Mouse (Mus musculus) T-cell, adult 2 months (primary cell): ENCODE results near the gene Sbf1.

ENCODE experiments used
- DNase-seq: peaks from one replicate; pipeline ENCODE4 v3.0.0; 2022; ENCODE audit warnings: low spot score

Gene Sbf1

DNA sequence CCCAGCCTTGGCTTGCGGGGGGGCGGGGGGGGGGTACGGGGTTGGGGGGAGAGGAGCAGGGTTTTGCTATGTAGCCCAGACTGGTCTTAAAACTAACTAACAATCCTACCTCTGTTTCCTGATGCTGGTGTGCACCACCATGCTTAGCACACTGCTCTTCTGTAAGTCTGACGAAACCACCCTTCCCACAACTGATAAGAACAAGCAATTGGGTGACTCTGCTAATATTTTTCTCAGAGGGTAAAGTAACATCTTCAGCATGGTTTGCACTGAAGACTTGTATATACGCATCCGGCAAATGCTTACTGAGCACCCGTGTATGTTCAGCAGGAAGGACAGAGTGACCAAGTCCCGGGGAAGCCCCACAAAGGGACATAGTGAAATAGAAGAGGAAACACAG lies 6.2 kb upstream of the Sbf1 start:
- no peak for DNase-seq

DNA sequence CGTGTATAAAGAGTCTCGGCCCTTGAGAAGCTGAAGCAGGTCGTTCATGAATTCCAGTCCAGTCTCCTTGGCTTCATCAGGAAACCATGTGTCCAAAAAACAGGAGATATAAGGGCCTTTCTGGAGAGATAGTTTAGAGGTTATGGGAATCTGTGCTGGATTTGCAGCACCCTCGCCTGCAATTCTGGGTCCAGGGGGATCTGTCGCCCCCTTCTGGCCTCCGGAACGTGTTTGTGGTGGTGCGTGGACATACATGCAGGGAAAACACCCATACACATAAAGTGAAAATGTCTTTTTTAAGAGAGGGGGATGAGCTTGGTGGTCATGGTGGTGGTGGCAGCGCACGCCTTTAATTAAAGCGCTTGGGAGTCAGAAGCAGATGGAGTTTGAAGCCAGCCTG lies 1.0 kb upstream of the Sbf1 start:
- no peak for DNase-seq

DNA sequence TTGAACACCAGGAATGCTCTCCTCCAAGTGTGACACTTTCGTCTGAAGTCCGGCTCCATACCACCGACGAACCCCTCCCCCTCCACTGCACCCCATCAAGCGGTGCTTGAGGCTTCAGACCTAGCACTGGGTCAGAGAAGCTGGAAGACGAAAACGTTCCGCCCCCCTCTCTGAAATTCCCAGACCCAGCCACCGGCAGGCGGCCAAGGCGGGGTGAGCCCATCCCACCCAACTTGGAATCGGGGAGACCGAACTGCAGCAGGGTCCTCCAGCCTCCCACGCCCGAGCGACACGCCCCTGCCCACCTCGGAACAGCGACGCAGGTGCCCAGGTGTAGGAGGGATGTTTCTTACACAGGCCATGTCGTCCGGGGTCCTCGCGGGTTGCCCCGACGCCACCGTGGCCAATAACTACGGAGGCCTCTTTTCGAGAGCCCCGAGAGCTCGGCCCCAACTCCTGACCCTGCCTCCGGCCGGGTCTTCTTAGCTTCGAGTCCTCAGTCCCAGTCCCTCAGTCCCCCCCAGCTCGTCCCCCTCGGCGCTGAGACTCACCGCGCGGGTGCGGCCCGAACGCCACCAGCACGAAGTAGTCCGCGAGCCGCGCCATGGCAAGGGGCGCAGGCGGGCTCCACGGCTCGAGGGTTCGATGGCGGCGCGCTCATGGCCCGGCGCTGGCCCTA lies 461 bp downstream of the Sbf1 start:
- no peak for DNase-seq

DNA sequence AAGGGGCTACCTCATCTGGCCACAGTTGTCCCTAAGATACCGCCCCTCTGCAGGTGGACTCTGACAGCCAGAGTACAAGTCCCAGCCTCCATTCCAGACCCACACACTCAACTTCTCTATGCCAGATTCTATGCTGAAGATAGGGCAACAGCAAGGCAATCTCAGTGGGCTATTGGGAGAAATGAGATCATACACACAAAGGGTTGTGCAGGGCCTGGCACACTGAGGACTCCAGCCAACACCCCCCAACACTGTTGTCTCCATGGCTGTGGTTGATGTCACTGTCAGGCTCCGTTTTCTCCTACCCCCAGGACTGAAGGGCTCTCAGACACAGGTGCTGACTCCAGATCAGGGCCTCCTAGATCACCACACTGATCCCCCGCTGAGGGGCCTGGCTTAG lies 1.0 kb downstream of the Sbf1 start:
- no peak for DNase-seq

DNA sequence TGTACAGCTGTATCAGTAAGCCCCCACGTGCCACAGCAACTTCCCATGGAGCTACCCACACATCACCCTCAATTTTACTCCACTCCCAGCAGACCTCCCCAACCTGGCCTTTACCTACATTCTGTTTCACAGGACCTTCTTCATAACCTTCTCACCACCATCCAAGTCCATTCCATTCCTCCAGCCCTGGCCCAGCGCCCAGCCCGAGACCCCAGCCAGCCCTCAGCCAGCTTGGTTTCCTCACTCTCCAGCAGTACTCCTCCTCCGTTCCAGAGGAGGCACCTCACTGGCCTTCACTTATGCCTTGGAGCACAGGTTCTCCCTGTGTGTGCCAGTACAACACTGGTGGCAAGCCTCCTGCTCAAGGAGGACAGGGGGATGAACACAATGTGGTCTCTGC lies 1.8 kb downstream of the Sbf1 start:
- no peak for DNase-seq

DNA sequence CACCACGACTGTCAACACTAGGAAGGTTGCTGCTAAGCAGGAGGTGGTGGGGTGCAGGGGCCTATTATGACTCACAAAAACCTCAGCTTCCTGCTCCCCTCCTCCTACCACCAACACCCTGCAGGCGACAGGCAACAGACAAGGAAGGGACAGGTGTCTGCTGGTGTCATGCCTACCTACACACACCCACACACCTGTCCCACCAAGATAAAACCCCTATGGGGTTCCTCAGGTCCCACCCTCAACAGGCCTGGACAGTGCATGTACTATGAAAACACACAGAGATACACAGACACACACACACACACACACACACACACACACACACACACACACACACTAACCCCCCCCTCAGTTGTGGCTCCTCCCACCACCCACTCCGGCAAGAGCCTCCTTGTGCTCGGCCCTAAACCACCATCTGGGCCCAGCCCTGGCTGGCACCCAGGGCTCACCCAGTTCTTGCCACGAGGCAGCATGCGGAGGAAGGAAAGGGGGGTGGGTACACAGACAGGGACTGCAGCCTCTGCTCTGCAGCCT lies 5.1 kb downstream of the Sbf1 start:
- peak; percentile 88 for DNase-seq

DNA sequence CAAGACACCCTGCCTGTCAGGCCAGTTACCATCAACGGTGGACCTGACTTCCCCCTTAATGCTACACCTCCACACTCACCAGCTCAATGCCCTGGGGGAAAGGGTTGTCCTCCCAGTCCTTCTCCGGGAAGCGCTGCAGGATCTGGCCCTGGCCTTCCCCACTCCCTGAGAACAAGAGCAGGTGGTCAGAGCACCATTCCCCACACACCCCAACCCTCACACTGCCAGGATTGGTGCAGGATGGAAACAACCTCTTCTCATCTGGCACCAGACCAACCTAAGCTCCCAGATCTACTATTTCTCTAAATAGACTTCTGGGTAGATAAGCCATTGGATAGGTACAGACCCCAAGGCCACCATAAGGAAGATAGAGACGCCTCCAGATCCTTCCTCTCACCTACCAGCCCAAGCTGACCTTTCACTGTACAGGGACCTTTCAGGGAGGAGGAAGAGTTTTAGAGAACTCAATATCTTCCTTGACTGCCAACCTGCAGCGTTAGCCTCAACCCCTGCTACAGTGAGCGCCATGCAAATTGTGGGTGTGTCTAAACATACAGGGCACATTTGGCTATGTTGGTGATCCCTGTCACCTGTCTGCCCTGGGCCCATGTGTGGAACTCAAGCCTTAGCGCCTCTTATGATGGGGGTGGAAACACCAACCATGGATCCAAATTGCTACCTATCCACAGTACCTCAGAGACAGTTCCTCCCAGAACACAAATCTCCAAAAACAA lies 6.5 kb downstream of the Sbf1 start:
- DNase-seq: no peak

DNA sequence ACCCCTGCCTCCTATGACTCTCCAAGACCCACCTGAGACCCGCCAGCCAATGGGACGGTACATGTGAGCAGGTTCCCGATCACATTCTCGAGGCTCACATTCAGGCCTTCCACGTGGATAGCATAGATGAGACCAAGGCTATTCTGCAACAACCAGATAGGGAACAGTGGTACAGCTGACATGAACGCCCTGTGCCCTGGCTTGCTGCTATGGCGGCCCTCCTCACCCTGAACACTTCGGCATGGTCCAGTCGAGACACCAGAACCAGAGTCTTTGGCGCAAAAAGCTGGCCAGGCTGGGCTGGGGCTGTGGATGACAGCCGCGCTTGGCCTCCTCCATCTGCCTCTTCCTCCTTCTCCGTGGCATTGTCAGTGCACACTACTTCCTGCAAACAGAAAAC lies 7.7 kb downstream of the Sbf1 start:
- DNase-seq: no peak

DNA sequence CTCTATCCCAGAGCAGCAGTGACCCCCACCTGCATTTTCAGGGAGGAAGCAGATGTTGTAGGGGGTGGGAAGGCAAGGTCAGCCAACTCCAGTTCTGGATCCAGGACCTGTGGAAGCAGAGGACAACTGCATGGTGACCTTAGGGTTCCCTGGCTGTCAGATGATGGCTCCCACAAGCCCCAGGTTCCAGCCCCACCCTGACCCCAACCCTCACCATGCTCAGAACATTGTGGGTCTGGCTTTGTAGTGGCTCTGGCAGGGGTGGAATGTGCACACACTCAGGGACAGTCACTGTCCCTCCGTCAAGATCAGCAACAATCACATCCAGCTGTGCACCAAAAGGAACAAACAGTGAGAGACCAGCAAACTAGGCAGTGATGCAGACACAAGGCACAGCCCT lies 9.1 kb downstream of the Sbf1 start:
- DNase-seq: no peak

DNA sequence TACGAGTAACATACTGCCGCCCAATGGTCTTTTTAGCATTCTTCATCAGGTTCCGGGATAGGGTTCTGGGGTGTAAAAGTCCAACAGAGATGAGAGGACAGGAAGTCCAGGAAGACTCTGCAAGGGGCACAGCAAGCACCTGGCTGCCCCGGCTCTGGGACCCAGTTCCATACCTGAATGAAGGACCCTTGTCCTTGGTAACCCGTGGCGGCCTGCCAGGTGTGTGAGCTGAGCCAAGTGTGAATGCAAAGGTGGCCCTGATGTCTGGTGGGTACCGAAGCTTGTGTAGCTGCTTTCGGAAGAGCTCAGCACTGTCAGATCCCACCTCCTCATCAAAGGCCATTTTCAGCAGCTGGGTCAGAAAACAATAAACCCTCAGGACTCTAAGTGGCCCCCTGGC lies 14.5 kb downstream of the Sbf1 start:
- no peak for DNase-seq

DNA sequence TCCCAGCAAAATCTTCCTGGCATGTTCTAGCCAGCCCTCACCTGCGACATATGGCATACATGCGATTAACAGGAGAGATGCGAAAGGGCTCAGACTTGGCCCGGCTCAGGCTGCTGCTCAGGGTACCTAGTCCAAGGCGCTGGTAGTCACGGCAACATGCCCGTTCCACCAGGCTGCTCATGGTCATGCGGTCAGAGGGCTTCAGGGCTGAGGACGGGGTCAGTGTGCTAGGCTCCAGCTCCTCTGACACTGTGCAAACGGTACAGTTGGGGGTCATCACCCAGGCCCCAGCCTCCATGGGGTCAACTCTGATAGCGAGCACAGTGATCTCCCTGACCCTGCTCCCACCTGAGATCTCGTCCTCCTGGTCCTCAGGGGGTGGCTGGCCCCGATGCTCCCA lies 14.9 kb downstream of the Sbf1 start:
- no peak for DNase-seq

DNA sequence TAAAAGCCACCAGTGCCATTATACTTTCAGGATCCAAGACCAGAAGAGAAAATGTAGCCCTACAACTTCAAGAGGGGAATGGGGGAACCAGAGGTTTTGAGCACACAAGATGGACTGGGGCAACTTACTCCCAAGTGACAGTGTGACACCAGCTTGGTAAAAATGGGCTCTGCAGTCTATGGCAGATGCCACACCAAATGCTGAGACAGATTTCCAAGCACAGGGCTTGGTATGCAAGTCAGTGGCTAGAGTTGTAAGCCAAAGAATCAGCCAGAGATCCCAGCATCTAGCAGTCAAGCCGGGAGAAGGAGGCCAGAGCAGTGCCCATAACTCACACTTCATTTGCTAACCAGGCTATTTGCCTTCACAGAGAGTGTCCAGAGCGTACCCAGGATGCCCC lies 17.4 kb downstream of the Sbf1 start:
- no peak for DNase-seq

DNA sequence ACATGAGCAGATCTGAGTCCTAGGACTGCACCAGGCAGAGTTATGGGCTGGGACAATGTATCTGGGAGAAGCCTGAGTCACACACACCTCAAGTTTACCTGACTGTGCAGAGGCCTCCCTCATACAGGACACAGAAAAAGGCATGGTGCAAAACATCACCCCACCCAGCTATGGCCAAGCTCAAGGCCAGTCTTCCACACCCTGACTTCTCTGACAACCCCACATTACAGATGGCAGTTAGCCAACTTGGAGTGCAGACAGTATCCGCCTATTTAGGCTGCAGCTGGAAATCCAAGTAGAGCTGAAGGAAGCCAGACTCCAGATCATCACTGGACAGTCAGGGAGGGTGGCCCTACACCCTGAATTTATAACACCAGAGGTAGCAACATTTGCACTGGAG lies 18.6 kb downstream of the Sbf1 start:
- DNase-seq: no peak

DNA sequence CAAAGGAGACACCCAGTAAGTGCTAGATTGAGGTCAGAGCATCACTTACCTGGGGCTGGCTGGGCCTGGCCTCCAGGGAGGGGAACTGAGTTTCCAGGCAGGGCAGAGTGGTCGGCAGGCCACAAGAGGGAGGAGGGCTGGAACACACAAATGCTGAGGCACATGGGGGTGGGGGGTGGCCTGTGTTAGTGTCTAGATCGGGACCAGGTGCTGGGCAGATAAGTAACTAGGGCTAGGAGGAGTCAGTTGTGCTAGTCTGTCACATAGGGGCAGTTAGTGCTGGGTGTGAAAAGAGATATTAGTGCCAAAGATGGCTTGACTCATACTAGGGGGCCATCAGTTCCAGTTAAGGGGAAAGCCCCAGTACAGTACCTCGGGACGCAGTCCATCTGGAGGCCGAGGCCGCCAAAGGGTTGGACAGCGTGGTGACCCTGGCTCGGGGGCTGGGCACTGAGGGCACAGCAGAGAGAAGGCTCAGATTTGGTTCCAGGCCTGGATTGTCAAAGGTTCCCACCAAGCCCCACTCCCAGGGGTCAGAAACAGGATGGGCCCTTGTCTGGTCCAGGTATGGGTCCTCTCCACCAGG lies 19.4 kb downstream of the Sbf1 start:
- DNase-seq: no peak

DNA sequence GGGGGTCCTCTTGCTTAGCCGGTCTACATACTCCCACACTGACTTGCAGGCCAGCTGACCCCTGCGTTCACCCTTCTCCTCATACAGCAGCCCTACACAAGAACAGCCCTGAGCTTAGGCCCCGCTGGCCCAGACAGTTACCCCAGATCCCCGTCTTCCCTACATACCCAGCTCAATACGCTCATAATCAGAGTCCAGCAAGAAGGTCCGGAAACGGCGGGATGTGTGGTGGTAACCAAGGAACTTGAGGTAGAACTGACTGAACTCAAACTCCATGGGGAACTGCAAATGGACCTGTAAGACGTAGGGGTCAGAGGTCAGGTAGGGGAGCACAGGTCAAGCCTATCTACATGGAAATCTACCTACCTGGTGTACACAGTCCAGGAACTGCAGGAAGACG lies 21.3 kb downstream of the Sbf1 start:
- DNase-seq: no peak

DNA sequence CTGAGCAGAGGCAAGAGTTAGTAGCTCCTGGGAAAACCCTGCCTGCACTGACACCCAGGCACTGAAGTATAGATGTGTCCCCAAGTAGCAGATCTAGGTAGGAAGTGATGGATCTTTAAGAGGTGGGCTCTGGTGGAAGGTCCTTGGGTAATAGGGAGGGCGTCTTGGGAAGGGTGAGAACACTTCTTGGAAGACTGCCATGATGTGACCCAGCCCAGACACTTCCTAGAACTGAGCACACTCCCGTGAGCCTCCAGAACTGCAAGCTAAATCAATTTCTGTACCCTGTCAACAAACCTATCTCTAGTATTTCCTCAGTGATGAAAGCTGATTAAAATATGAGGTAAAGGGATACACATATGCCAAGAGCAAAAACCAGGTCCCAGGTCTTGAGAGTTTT lies 22.3 kb downstream of the Sbf1 start:
- no peak for DNase-seq

DNA sequence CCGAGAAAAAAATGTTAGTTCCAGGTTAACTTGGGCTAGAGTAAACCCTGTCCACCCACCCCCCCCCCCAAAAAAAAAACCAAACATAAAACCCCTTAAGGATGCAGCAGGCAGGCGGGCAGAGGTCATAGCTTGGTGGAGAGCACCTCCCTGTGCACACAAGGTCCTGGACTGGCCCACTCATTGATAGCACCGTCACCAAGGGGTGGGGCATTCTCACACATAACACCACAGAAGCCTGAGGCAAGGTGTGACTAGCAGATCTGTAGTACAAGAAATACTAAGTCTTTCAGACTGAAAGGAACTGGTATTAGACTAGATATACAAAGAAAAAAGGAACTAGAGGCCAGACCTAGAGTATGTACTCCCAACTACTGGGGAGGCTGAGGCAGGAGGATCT lies 23.6 kb downstream of the Sbf1 start:
- no peak for DNase-seq

DNA sequence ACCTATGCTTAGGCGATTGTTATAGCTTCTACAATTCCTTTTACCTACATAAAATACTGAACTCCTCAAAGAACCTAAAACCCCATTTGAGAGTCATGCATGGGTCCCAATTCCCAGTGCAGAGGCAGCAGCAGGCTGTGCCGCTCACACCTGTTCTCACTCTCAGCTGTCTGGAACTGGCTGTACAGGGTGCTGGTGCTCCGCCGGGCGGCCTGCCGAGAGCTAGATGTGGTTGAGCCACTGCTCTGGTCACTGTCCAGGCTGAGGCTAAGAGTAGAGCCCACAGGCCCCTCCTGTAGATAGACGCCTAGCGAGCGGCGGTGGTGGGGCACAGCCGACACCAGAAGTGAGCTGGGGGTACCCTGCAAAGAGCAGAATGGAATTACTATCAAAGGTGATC lies 25.7 kb downstream of the Sbf1 start:
- DNase-seq: no peak

DNA sequence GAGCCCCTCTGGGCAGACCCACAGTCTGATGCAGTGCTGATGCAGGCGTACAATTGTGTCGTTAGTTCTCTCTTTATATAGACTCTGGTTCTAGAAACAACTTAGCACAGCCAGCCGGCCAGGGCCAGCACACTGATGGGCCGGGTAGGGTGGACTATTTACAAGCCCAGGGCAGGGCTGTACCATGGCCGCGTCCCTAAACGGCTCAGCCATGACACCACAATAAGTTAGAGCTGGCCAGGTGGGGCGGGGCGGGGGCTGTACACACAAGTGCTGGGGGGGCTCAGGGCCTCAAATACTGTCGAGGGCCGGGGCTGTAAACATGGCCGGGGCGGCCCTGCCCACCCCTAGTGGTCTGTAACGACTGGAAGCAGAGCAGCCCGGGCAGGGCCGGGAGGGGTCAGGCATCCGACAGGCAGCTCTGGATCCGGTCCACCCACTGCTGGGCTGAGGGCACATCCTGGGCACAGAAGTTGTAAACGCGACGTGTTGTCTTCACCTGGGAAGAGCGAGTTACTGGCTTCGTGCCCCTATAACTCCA lies 26.8 kb downstream of the Sbf1 start:
- no peak for DNase-seq

DNA sequence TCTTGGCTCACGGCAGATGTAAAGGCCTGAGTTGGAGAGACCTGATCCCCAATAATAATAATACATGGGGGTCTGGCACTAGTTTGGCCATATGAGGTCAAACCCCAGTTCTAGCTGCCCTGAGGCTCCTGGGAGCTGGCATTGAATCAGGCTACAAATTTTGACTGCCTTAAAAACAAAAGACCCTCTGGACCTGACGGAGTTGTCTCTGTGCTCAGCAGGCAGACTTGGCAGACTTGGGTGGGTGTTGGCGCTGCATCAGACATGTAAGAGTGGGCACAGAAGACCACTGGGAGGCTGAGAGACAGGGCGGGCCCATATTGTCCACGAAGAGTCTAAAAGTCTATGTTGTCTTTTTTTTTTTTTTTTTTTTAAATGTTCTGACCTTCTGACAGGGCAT lies 28.5 kb downstream of the Sbf1 start:
- DNase-seq: no peak

DNA sequence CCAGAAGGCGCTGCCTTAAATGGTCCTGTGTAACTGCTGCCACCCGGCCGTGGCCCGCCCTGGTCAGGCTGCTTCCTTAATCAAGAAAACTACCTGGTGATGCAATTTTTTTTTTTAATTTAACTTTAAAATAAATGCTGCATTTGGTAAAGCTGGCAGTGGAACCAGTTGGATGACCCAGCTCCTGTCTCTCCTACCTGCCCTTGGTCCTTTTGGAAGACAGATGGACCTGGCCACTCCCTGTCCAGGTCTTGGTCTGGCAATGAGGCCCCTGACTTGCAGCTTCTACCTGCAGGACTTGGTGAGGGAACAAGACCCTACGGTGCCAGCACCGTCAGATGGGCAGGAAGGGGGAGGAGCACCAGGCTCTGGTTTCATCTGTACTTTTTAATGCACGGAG lies 29.0 kb downstream of the Sbf1 start:
- no peak for DNase-seq

DNA sequence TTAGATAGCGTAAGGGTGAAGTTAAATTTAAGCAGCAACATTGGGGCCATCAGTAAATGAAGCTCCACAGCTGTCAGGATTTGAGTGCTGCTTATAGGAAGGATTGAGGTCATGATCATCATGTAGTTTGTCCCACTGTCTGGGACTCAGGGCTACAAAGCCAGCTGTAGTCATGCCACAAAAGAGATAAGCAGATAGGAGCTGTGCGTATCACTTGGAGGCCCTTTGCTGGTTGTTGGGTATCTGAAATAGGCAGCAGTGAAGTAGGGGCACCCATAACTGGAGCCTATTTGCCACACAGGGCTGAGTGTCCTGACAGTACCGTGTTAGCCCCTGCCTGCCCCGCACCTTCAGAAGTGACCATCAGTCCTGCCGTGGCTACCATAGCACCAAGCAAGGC lies 29.6 kb downstream of the Sbf1 start:
- DNase-seq: no peak

DNA sequence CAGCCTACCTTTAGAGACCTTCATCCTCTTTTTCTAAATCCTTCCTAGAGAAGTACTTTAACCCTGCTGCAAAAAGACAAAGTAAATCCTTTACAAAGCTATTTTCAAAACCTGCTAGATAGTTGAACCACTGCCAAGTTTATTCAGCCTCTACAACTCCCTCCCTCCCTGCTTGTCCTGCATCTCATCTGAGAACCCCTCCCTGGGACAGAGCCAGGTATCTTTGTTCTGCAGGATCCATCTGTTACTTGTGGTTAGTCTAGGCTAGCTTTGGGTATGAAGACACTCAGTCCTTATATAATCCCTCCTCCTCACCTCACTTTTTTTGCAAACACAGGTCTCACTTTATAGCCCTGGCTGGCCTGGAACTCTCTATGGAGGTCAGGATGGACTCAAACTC lies 30.1 kb downstream of the Sbf1 start:
- no peak for DNase-seq
